Mouse (Mus musculus) left cerebral cortex, adult 8-10 months (tissue): ENCODE results near the gene D2hgdh. TPM values are rescaled to one million over a fixed set of nuclear protein-coding genes. Genes with fewer than 3 reads are reported as not detected.
"Not testable (repeated sequence)": the region's sequence is repeated elsewhere in the genome, so short reads cannot be mapped to it uniquely, and the experiment has no call there.

Experiments
- DNase-seq, 2 experiments: peaks; one replicate each; pipeline ENCODE4 v3.0.0; 2022; ENCODE audit warnings: low spot score in 2 of 2
- total RNA-seq, 4 experiments: library from RNA; stranded (reverse); gene quantifications; 2 replicates each; pipeline ENCODE4 v1.2.4; 2022

Gene D2hgdh
- total RNA-seq, 4 experiments from 2014 or later: 11.0 to 18.3 (median 15.6) TPM

DNA sequence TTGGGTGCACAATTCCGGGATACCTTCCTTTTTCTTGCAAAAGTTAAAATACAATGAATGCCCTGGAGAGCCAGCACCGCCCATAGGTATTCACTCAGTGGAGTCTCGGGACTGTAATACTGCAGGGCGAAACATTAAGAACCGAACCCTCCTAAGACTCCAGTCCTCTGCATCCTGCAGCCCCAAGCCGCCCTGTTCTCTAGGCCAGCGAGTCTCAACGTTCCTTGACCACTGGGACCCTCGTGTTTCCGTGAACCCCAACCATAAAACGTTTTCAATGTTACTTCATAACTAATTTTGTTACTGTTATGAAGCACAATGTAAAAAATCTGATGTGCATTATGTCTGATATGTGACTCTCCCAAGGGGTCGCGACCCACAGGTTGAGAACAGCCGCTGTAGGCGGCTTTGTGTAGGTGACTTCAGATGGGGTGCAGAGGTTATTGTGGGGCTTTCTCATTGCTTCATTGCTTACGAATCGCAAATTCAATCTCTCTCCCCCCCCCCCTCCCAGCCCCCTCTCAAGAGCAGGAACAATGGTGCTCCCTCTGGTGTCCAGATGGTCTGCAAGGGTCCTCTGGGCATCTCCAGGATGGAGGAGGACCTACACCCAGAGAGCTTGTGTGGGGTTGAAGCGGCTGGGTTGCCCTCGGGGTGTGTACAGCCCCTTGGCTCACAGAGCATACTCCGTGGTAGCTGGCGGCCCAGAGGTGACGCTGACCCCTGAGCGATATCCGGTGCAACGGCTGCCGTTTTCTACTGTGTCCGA lies 1.2 kb downstream of the D2hgdh start:
- peak in 1 of 2 experiments; percentile 10 for DNase-seq

DNA sequence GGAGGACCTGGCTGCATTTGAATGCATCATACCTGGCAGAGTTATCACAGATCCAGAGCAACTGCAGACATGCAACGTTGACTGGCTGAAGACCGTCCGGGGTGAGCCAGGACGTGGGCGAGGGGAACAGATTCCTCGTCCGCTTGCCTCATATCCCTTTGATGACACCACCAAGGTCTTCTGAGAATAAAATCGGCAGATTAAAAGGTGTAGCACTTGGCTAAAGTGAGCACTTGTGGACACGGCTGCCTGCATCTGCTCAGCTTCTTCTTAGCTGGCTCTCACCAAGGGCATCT lies 1.8 kb downstream of the D2hgdh start:
- DNase-seq: peak in 1 of 2 experiments; percentile 28

DNA sequence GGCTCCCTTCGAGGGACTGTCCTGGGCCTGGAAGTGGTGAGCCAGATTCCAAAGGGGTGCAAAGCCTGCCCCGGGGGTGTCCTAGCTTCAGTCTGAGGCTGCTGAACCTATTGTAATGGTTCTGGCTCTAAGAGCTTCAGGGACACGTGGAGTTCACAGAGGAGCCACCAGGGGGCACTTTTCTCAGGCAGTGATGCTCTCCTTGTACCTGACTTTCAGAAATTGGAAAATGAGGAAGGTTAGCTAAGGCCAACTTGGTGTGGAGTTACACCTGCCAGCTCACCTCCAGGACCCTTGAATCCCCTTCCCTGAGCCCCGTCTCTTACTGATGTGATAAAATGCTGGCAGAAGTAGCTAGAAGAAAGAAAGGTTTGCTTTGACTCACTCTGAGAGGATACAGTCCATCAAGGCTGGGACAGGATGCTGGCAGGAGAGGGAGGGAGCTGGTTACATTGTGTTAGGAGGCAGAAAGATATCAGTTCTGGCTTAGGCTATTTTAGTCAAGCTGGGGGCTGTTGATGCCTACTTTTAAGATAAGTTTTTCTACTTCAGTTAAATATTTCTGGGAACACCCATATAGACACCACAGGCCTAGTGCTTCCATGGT lies 8.1 kb downstream of the D2hgdh start:
- DNase-seq: not testable (repeated sequence)

DNA sequence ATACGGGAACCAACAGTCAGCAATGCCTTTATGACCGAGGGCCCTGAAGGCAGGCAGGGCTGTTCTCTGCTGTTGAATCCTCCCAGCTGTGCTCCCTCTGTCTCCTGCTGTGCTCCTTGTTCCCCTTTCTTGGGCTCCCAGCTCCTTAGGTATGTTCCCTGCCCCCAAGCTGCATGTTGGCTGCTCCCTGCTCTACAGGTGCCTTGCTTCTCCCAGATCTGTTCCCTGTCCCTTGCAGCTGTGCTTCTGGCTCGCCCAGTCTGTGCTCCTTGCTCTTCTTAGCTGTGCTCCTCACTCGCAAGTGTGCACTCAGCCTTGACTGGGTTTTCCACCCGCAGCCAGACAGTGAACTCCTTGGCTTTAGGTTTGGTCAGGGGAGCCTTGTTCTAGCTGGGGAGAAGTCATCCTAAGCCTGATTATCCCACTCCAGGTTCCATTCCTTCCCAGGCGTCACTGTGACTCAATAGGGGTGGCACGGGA lies 10.0 kb downstream of the D2hgdh start:
- DNase-seq: no peak

DNA sequence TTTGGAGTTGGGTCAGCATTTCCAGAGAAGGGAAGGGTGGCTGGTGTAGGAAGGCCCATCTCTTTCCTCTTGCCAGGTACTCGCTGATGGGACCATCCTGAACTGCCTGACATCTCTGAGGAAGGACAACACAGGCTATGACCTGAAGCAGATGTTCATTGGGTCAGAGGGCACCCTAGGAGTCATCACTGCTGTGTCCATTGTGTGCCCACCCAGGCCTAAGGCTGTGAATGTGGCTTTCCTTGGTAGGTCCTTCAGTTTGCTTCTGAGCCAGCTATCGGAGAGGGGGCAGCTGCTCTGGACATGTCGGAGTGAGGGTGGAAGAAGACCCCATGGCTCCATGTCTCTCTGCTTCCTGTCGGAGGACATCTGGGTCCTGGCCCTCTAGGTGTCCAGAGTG lies 10.5 kb downstream of the D2hgdh start:
- DNase-seq: no peak

GRCm38 (mm10) chr1:93835876-93836531 lies 11.3 kb downstream of the D2hgdh start:
- no peak for DNase-seq

DNA sequence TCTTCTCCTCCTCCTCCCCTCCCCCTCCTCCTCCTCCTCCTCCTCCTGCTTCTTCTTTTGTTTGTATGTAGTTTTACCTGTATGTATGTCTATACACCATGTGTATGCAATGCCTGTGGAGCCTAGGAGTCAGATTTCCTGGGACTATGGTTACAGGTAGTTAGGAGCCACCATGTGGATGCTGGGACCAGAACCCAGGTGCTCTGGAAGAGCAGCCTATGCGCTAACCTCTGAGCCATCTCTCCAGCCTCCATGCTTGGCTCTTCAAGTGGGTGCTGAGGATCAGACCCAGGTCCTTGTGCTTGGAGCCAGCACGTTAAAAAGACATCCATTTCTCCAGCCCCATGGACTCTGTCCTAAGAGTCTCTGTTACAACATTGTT lies 11.8 kb downstream of the D2hgdh start:
- no peak for DNase-seq

GRCm38 (mm10) chr1:93837335-93837734 lies 12.6 kb downstream of the D2hgdh start:
- DNase-seq: no peak

- DNase-seq: not testable (repeated sequence)
Observed at GRCm38 (mm10) chr1:93838569-93838968, 13.9 kb downstream of the D2hgdh start.

DNA sequence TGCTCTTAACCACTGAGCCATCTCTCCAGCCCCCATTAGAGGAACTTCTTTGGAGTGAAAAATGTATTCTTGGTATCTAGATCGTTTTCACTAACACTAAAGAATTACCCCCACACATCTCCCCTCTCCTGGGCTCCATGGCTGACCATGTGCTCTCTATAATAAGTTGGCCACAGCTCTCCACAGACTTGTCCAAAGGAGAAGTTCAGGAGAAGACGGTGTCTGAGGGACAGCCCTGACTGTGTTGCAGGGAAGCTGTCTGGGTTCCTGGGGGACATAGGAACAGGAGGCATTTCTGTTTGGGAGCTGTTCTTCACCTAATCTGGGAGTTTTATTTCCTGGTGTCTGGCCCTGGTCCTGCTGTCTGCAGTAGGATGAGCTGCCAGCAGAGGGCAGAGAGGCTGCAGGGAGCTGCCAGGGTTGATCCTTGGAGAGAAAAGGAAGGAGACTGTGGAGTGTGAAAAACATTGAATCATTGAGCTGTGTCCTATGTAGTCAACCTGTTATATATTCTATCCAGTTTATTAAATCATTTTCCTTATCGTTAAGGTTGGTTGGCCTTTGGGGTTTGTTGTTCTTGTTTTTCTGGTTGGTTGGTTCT lies 21.2 kb downstream of the D2hgdh start:
- DNase-seq: not testable (repeated sequence)

GRCm38 (mm10) chr1:93855790-93856189 lies 31.1 kb downstream of the D2hgdh start:
- DNase-seq: not testable (repeated sequence)

GRCm38 (mm10) chr1:93857370-93857769 lies 32.7 kb downstream of the D2hgdh start:
- no peak for DNase-seq

GRCm38 (mm10) chr1:93857991-93858390 lies 33.3 kb downstream of the D2hgdh start:
- DNase-seq: no peak

DNA sequence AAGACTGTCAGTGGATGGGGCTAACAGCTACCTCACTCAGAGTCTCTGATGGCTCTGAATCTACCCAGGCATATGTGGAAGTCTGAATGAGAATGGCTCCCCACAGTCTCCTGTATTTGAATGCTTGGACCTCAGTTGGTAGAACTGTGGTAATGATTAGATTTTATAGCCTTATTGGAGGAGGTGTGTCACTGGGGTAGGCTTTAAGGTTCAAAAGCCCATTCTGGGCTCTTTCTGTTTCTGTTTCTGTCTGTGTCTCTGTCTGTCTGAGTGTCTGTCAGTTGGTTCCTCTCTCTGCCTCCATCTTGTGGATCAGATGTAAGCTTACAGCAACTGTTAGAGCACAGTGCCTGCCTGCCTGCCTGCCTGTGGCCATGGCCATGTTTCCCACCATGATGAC lies 34.9 kb downstream of the D2hgdh start:
- DNase-seq: no peak

- DNase-seq: not testable (repeated sequence)
Observed at GRCm38 (mm10) chr1:93861048-93861447, 36.3 kb downstream of the D2hgdh start, which contains the start of gene Gal3st2. Gene Gal3st2 (plus strand): TSS chr1:93861306.

- not testable (repeated sequence) for DNase-seq
Observed at GRCm38 (mm10) chr1:93871594-93872105, 46.9 kb downstream of the D2hgdh start.

- DNase-seq: peak in 1 of 2 experiments; percentile 23
Observed at GRCm38 (mm10) chr1:93874405-93874804, 49.7 kb downstream of the D2hgdh start.

GRCm38 (mm10) chr1:93881778-93882177 lies 57.1 kb downstream of the D2hgdh start:
- DNase-seq: not testable (repeated sequence)

- DNase-seq: not testable (repeated sequence)
Observed at GRCm38 (mm10) chr1:93890936-93891335, 66.2 kb downstream of the D2hgdh start.

- DNase-seq: not testable (repeated sequence)
Observed at GRCm38 (mm10) chr1:93897395-93897794, 72.7 kb downstream of the D2hgdh start.

DNA sequence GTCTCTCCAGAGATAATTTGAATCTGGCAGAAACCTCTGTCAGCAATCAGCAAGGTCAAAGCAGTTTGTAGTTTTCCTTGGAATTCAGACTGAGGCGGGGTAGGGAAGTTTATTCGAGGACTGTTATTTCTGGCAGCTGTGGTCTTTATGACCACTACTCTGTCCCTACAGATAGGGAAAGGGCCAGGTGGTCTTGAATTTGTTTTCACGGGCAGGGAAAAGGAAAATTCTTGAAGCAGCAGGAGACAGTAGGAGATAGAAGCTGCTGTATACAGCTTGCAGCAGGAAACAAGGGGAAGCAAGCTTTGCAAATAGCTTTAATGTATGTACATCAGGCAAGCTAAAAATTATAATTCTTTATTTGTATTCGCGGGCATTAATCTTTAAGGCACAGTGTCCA lies 76.6 kb downstream of the D2hgdh start:
- not testable (repeated sequence) for DNase-seq
